Mouse (Mus musculus): Measurements from ENCODE around the gene Cped1.

The Cped1 gene

GRCm38 (mm10) chr6:22168388-22168787, 182.7 kb downstream of the Cped1 start:
- DNase-seq (ENCODE audit: low spot score): no peak

- no peak for DNase-seq (ENCODE audit: low spot score)
Observed at GRCm38 (mm10) chr6:22178721-22179295, 193.1 kb downstream of the Cped1 start.

GRCm38 (mm10) chr6:22180316-22180715, 194.6 kb downstream of the Cped1 start:
- DNase-seq (ENCODE audit: low spot score): no peak

DNA sequence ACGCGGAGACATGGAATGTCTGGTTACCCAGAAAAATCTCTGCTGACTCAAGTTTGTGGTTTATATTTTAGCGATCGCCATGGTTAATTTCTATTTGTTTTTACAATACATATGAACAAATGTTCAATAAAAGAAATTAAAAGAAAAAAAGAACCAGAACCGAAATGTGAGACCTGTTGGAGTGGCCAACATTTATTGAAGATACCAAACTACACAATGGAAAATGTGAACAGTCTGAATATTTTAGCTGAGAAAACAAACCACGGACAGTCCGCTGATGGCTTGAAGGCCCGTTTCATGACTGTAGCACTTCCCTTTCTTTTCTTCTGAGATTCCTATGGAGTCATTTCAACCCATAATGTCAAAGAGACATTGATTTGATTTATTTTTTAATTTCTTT, 201.3 kb downstream of the Cped1 start:
- DNase-seq (ENCODE audit: low spot score): no peak

DNA sequence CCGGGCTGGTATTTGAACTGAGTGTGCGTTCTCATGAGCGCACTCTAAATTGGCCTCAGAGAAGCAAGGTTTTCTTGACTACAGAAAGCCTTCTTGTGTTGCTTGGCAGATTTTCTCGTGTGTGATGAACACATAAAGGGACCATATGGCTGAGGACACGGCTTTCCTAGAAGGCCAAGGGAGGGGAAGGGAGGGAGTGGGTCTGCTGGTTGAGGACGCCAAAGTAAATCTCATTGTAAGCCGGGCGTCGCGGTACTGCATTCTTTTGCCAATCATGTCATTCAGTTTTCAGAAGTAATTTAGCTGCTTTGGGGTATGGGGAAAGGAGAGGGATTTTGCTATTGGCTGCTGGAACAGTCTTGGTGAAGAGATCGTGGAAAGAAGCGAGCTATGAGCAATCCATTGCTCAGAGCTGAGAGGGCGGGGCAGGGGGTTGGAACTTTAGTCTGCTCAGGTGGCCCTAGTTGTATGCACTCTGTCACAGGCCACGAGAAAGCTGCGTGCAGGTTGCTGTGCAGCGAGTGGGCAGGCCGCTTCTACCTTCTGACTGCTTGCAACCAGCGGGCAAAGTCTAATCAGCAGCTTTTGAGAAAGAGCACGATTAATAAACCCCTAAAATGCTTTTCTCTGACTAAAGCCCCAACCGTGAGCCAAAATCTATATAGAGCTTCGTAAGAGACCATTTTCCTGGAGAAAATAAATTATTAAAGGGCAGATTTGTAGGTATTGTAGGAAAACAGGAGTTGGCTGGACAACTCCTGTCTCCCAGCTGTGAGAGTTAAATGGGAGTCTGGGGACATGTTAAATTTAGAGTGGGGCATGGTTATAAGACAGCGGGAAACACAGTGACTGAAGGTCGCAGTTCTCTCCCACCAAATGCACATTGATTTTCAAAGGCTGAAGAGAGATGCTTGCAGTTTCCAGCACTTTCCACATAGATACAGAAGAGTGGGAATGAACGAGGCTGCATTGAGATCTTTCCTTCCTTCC, 203.9 kb downstream of the Cped1 start:
- no peak for DNase-seq (ENCODE audit: low spot score)

- DNase-seq (ENCODE audit: low spot score): no peak
Observed at GRCm38 (mm10) chr6:22198603-22199002, 212.9 kb downstream of the Cped1 start.

GRCm38 (mm10) chr6:22199473-22199872, 213.8 kb downstream of the Cped1 start:
- DNase-seq (ENCODE audit: low spot score): no peak

DNA sequence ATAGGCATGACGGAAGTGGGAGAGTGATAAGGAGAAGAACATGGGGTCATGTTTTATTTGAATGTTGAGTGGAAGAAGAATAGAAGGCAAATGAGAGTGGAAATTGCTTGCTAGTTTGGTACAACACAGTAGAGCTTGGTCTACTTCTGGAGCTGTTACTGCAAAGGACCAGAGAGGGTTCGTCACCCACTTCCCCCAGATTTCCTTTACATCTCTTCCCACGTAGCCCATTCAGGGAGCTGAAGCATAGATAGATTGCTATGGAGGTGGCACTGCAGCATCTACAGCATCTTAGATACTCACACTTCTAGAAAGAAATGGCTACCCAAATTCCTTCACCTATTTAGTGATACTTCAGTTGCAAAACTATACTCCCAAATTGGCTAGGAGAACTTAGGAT, 214.4 kb downstream of the Cped1 start:
- no peak for DNase-seq (ENCODE audit: low spot score)

DNA sequence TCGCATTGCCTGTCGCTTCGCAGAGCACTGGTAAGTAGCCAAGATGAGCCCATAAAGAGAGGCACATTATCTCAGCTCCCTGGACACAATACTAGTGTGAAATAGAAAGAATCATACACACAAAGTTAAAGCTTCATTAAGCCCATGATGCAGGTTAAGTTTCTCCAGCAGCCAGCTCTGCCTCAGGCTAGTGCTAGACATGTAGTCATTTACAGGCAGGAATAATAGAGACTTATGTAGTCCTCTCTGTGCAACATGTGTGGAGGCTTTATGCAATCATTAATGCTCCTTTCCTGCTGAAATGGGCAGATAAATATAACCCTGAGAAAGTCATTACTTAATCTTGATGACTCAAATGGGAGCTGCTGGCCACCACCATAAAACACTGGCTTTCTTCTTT, 216.2 kb downstream of the Cped1 start:
- DNase-seq (ENCODE audit: low spot score): no peak

DNA sequence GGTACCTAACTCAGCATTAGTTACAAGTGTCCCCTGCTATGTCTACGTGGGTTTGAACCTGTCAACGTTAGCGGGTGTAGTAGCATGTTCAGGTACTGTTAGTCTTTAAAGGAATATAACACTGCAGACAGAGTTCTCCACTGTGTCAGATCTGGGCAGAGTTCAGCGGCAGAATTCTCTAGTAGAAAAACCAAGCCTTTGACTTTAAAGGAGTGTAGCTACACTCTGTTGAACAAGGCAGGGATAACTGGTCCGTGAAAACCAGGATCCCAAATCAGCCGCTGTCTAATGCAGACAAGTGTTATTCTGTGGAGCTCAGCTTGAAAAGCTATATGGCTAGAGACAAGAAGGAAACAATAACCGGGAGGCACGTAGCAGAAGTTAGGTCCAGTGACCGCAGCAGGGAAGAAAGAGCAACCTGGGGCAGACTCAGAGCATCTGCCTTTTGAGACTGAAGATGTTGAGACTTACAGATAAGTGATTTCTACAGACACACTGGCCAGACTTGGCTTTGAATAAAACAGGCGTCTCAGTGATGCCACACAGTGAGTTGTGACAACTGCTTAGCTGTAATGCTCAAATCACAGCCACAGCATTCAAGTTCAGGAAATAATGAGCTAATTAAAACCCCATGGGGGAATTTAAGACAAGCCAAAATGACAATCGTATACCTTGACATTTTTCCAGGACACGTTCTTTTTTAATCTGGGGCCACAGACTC, 219.5 kb downstream of the Cped1 start:
- no peak for DNase-seq (ENCODE audit: low spot score)

GRCm38 (mm10) chr6:22205751-22206121, 220.0 kb downstream of the Cped1 start:
- DNase-seq (ENCODE audit: low spot score): no peak

DNA sequence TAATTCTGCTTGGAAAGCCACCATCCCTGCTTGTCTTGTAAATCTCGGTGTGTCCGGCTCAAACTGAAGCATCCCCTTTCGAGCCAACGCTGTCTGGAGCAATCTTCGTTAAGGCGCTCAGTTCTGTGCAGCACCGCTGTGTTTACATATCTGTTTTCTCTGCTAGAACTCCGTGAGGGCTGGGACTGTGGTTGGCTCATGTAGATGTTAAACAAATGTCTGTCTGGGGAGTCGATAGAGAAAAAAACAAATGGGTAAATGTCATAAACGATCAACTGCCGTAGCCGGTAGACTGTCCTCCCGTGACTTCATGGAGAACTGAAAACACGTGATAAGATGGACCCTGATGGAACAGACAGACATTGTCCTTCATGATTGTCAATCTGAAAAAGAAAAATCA, 220.5 kb downstream of the Cped1 start:
- no peak for DNase-seq (ENCODE audit: low spot score)

DNA sequence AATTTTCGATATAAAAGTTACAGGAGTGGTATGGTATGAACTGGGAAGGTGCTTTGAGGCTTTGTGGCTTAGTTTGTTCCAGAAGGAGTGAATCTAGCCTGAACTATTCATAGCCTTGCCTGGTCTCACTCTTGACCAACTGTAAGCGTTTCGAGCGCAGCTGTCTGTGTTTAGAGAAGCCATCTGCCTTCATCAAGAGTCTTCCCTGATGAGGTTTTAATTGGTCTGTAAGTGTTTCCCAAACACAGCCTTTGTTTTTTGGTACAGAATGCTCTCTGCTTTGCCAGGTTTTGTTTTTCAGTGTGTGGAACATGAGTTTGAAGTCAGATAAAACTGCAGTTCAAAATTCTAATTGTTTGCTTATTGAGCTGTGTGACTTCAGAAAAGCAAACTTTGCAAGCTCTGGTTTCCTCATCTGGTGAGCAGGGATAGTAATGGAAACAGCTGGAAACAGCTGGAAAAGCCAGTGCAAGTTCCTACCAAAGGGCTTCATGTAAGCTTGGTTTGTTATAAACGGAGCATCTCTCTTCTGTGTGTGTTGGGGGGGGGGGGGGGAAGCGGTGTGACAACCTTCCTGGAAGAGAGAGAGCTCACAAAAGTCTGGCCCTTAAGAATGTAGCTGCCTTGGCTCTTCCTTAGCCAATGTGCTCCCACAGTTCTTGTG, 221.0 kb downstream of the Cped1 start:
- DNase-seq (ENCODE audit: low spot score): no peak

DNA sequence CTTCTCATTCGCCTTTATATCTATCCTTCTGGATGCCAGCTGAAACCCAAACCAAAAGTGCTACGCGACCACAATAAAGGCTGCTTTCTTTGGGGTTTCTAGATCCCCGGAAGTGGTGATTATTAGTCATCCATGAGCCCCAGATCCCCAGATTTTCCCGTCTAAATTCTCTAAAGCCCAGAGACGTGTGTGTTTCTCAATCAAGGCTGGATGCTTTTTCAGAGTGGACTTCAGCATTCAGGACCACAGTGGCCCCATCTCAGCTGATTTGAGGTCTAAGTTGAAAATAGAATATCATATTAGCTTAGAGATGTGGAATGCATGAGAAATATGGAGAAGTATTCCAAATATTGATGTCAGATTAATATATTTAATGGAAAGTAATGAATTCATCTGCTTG, 226.4 kb downstream of the Cped1 start:
- DNase-seq (ENCODE audit: low spot score): no peak

- DNase-seq (ENCODE audit: low spot score): no peak
Observed at GRCm38 (mm10) chr6:22213187-22213586, 227.5 kb downstream of the Cped1 start.

DNA sequence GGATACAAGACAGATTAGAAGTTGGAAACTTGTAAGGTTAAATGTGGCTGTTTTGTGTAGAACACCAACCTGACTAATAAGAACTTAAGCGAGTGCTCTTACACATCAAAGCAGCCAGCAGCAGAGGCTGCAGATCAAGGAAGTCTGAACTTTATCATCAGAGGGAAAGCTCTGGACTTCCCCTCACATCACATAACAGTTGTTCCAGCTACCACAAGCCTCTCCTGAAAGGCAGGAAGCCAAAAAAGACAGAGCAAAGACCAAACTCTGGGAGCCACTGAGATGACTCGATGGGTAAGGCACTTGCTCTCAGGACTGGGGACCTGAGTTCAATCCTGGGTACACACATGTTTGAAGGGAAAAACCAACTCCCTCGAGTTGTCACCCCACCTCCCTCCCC, 228.1 kb downstream of the Cped1 start:
- no peak for DNase-seq (ENCODE audit: low spot score)

DNA sequence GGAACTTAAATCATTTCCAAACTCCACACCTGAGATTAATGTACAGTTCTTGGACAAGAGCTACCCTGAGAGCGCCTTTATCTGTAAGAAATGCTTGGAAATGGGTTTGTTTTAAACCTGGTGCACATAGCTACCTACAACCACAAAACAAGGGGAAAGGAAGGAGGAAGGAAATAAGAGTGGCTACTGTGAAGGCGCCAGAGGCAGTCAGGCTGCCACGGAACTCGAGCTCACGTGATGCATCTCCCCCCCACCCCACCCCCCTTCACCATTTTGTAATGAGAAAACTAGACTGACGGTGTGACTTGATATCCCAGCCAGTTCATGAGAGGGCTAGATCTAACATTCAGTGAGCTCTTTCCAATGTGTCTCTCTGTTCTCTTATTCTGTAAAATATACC, 228.9 kb downstream of the Cped1 start:
- no peak for DNase-seq (ENCODE audit: low spot score)

DNA sequence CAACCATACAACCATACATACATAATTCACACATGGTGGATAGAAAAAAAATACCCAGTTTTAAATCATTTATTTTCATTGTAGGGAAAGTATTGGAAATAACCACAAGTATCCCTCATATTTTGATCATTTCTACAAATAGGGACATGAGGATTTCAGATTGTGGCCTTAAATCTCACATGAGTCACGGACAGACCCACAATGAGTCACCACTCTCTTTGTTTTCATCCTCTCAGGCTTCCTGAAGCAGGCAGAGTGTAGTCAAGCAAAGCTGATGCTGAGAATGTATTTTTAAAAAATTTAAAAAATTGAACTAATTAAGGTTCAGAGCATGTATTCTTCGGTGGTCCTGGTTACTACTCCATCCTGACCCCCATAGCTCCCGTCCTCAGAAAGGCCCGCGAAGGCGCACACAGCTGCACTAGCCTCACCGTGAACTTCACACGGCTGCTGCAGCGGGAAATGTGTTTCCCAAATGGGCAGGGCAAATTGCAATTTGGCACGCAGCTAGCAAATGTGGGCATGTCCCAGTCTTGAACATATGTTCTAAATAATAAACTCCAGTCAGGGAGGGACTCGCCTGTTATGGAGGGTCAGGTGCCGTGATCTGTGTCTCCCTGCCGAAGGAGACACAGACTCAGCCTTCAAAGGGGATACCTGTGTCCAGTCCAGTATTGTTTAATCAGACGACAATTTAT, 230.7 kb downstream of the Cped1 start:
- DNase-seq (ENCODE audit: low spot score): no peak

- no peak for DNase-seq (ENCODE audit: low spot score)
Observed at GRCm38 (mm10) chr6:22221134-22221533, 235.4 kb downstream of the Cped1 start.

DNA sequence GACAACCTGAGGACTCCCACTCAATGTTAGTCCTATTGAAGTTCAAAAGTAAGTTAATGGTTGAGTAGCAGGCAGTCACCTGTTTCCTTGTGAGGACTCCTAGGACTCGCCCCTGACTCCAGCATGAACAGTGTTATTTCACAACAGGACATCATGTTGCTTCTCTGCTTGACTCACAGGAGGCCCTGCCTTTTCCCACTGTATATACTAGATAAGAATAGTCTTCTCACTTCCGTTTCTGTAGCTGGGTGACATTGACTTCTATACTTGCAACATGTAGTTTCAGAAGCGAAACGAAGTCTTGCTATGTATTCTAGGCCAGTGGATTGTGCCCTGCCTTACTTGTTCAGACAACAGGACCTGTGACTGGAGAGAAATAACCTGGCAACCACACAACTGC, 236.4 kb downstream of the Cped1 start:
- DNase-seq (ENCODE audit: low spot score): no peak

- DNase-seq (ENCODE audit: low spot score): no peak
Observed at GRCm38 (mm10) chr6:22222947-22223346, 237.2 kb downstream of the Cped1 start.

DNA sequence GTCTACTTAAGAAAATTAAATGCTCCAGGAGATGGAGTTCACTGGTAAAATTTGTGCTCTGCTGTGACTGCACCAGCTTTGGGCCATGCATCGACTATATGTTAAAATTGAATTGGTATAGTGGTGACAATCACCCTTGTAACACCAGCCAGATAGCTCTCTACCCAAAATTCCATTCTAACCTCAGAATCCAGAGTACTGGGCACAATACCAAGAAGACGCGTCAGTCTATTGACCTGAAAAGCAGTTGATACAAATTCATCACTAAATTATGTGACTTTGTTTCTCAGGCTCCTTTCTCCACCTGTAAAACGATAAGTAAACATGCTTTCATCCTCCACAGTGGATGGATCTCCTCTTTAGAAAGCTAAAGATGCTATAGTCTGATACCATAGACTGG, 238.6 kb downstream of the Cped1 start:
- no peak for DNase-seq (ENCODE audit: low spot score)

All from spleen, adult 12 weeks (tissue).